Mouse (Mus musculus) heart, postnatal 0 days (tissue): ENCODE measurements at regions not wholly inside any gene's neighbourhood (a gene's known extent, or its start where the extent isn't known, plus 50 kb on each side); places are given as distances from the start of the nearest gene placed in this dataset.

Experiments
- ATAC-seq: fragments of 200-750 bp; cut with Nextera tagmentation; 2 replicates; pipeline ENCODE4 v1.8.0; 2017; ENCODE audit warnings: low read depth, moderate number of reproducible peaks, moderate library complexity; ENCODE audit not compliant: insufficient read depth
- DNase-seq: peaks from one replicate; pipeline ENCODE4 v3.0.0-alpha.2; 2016; ENCODE audit warnings: low spot score
- H3K27ac ChIP-seq: fragments of 300-500 bp; sonication (generic); 2 replicates; pipeline ENCODE4 v1.5.1; 2014; ENCODE audit warnings: low read depth, mild to moderate bottlenecking
- H3K27me3 ChIP-seq: fragments of 300-500 bp; sonication (generic); 2 replicates; pipeline ENCODE4 v1.6.1; 2014; ENCODE audit warnings: low read length, mixed read lengths; ENCODE audit not compliant: control insufficient read depth, insufficient read depth
- H3K36me3 ChIP-seq: fragments of 300-500 bp; sonication (generic); replicated peaks from 2 replicates; pipeline ENCODE4 v1.6.1; 2014; ENCODE audit warnings: low read length, mixed read lengths; ENCODE audit not compliant: control insufficient read depth, insufficient read depth
- H3K4me1 ChIP-seq: fragments of 300-500 bp; sonication (generic); 2 replicates; pipeline ENCODE4 v1.6.1; 2014; ENCODE audit warnings: antibody characterized with exemption; ENCODE audit not compliant: control insufficient read depth, insufficient read depth
- H3K4me2 ChIP-seq: fragments of 300-500 bp; sonication (generic); 2 replicates; pipeline ENCODE4 v1.6.1; 2014; ENCODE audit warnings: low read depth, mild to moderate bottlenecking, low read length, moderate library complexity
- H3K4me3 ChIP-seq: fragments of 300-500 bp; sonication (generic); 2 replicates; pipeline ENCODE4 v1.5.1; 2014; ENCODE audit warnings: low read depth, low read length
- H3K9ac ChIP-seq: fragments of 300-500 bp; sonication (generic); replicated peaks from 2 replicates; pipeline ENCODE4 v1.6.1; 2014; ENCODE audit warnings: low read depth, low read length, mixed read lengths
- H3K9me3 ChIP-seq: fragments of 300-500 bp; sonication (generic); replicated peaks from 2 replicates; pipeline ENCODE4 v1.6.1; 2016; ENCODE audit warnings: low read length; ENCODE audit not compliant: control insufficient read depth
- CTCF ChIP-seq: IDR thresholded peaks from 2 replicates; pipeline ENCODE4 v1.5.1; 2016; ENCODE audit warnings: antibody characterized with exemption, control low read depth, low read depth
- EP300 ChIP-seq: IDR thresholded peaks from 2 replicates; pipeline ENCODE4 v1.6.1; 2016; ENCODE audit warnings: antibody characterized with exemption, low read depth
- WGBS: fragments of 180-500 bp; shearing (Covaris S2); extraction: QIAGEN DNeasy Blood & Tissue Kit; methylation state at CpG from one replicate; pipeline ENCODE4 v1.1.7; 2014; 5-methylcytosine and 5-hydroxymethylcytosine counted together

- DNase-seq, result peak; percentile 7
- no peak overlapping the region for H3K4me2 ChIP-seq
- no peak overlapping the region for H3K27ac ChIP-seq
- H3K9me3 ChIP-seq, result no peaks in the 10 kb centered on the region
- H3K4me3 ChIP-seq, result no peak overlapping the region
- H3K9ac ChIP-seq, result no peak overlapping the region
- TF ChIP-seq EP300, result no peak
- no peak for TF ChIP-seq CTCF
- H3K36me3 ChIP-seq, result no peaks in the 10 kb centered on the region
- no peak for ATAC-seq
- no peaks in the 10 kb centered on the region for H3K4me1 ChIP-seq
- H3K27me3 ChIP-seq, result no peaks in the 10 kb centered on the region
- WGBS, result 27% methylated on average over 5 of the region's 5 CpGs
Measured at GRCm38 (mm10) chr15:18189622-18190308, 629.0 kb upstream of the Cdh10 start.

GRCm38 (mm10) chr15:18190490-18190889 lies 628.3 kb upstream of the Cdh10 start:
- DNase-seq, result no peak
- WGBS, result 87% methylated on average over 1 of the region's 1 CpGs
- H3K4me2 ChIP-seq, result no peak overlapping the region

DNA sequence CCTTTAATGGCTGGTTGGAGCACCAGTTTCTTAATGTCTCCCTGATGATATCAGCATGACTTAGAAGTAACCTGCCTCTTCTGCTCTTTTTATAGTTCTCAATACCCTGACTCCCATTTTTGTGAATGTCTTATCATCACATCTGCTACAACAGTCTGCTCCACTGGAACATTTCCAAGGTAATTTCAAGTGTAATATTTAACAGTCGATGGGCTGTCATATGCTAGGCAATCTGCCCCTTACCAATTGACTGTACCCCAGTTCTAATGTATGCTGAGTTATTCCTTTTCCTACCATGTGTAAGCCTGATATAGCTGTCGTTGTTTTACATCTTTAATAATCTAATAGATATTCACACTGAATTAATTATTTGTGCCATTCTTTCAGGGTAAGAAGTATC lies 607.6 kb upstream of the Cdh10 start:
- no peaks in the 10 kb centered on the region for H3K36me3 ChIP-seq
- H3K9me3 ChIP-seq, result no peaks in the 10 kb centered on the region
- no peak overlapping the region for H3K27ac ChIP-seq
- no peaks in the 10 kb centered on the region for H3K27me3 ChIP-seq
- no peak for DNase-seq
- H3K4me2 ChIP-seq, result no peak overlapping the region
- ATAC-seq, result no peak
- TF ChIP-seq EP300, result no peak
- no peak for TF ChIP-seq CTCF
- no peak overlapping the region for H3K9ac ChIP-seq
- 65% methylated on average over 2 of the region's 2 CpGs for WGBS
- H3K4me1 ChIP-seq, result no peaks in the 10 kb centered on the region
- H3K4me3 ChIP-seq, result no peak overlapping the region

More at GRCm38 (mm10) chr15:18190490-18190889, 628.3 kb upstream of the Cdh10 start:
- ATAC-seq, result no peak
- Histone ChIP-seq H3K36me3 (no peaks in the 10 kb centered on the region), H3K4me3 (no peak overlapping the region), H3K9me3 (no peaks in the 10 kb centered on the region), H3K27me3 (no peaks in the 10 kb centered on the region), H3K9ac (no peak overlapping the region), H3K27ac (no peak overlapping the region), H3K4me1 (no peaks in the 10 kb centered on the region)
- no peak for TF ChIP-seq CTCF
- no peak for TF ChIP-seq EP300

- no peak for TF ChIP-seq CTCF
- TF ChIP-seq EP300, result no peak
- Histone ChIP-seq H3K4me1 (no peaks in the 10 kb centered on the region), H3K27ac (no peak overlapping the region), H3K9me3 (no peaks in the 10 kb centered on the region), H3K4me3 (no peak overlapping the region), H3K36me3 (no peaks in the 10 kb centered on the region), H3K4me2 (no peak overlapping the region), H3K27me3 (no peaks in the 10 kb centered on the region), H3K9ac (no peak overlapping the region)
- DNase-seq (no peak), ATAC-seq (no peak)
Measured at GRCm38 (mm10) chr15:18219913-18220312, 598.8 kb upstream of the Cdh10 start.
